Mouse (Mus musculus) G1E-ER4 (cell line): ENCODE data around the gene Sdc1. TPM values are rescaled to one million over a fixed set of nuclear protein-coding genes. Genes with fewer than 3 reads are reported as not detected.

Source experiments
- GATA1 ChIP-seq: IDR thresholded peaks from one replicate; pipeline ENCODE4 v1.8.0; 2012; ENCODE audit warnings: low read length, inconsistent platforms
- polyA plus RNA-seq: library from polyadenylated mRNA; stranded (reverse); fragments of >175 nt; gene quantifications from 2 replicates; pipeline ENCODE4 v1.2.3, GENCODE M21; 2012

Gene Sdc1
- polyA plus RNA-seq, 1 experiment, result 0.70 TPM

DNA sequence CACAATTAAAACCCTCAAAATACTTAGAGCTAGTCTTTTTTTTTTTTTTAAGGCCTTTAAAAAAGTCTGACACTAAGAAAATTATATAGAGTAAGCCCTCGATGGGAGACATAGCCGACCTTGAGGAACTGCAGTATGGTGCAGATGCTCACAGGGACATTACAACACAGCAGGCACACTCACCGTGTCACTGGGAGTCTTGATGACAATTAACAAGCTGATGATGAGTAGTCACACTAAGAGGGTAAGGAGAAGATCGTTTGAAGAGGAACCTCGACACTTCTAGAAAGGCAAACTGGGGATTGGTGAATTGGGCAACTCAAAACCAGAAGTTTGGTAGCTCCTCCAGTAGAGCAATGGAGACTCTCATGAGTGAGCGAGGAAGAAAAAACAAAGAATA is 60.6 kb downstream of the Sdc1 start:
- no peak for TF ChIP-seq GATA1

DNA sequence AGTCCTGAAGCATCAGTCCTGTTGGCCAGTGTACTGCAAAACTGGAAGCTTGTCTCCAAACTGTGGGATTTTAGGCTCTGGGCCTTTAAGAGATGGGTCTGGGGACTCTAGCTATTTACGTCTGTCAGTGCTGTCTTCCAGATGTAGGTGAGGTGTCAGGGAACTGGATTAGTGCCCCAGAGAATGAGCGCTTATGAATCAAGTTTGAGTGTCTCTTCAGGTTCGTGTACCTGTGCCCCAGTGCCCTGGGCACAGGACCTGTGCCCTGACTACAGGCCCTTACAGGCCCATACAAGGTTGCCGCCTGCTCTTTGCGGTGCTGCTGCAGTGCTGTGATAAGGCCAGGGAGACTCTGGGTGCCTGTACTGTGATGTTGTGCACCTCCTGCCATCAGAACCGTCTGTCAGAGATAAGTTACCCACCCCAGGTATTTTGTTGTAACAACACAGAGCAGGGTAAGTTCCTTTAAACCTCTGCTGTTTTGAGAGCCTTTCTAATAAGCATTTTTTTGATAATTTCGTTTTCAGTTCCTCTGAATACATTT is 69.7 kb downstream of the Sdc1 start:
- no peak for TF ChIP-seq GATA1

DNA sequence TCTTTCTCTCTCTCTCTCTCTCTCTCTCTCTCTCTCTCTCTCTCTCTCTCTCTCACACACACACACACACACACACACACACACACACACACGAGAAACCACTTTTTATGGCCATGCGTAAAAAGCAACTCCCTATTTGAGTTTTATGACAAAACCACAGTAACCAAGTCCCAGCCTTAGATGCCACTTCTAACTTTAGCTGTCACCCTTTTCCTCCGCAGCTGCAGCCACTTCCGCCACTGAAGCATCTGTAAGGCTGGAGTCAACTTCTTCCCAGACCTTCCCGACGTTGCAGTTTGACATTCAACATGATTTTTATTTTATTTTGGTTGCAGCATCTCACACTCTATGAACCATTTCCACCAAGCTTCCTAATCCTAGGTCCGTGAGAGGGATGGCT is 71.6 kb downstream of the Sdc1 start:
- TF ChIP-seq GATA1, result no peak

Other genes with a start within 250 kb of the Sdc1 start
- not detected in 2 replicates for gene Slc7a15, start 172.3 kb upstream of the Sdc1 start, polyA plus RNA-seq
- gene Pum2, start 97.2 kb upstream of the Sdc1 start, polyA plus RNA-seq, result 96.7 and 150 TPM in 2 replicates
- gene Laptm4a, start 150.3 kb downstream of the Sdc1 start, polyA plus RNA-seq, result 15.5 and 19.4 TPM in 2 replicates
- not detected in 2 replicates for gene Matn3, start 176.6 kb downstream of the Sdc1 start, polyA plus RNA-seq
- not detected in 2 replicates for gene Wdr35, start 202.6 kb downstream of the Sdc1 start, polyA plus RNA-seq